Mouse (Mus musculus) MEL (cell line): ENCODE measurements around the gene Usp40.

Experiments
- CTCF ChIP-seq, 3 experiments: IDR thresholded peaks in 2 of 3; conservative IDR thresholded peaks in 1 of 3; 2 replicates each; pipeline ENCODE4 v1.5.1; 2011 to 2012; ENCODE audit warnings: low read length in 3 of 3, low read depth in 2 of 3, mild to moderate bottlenecking in 2 of 3, improper control_type of control experiment in 1 of 3, inconsistent platforms in 1 of 3, mixed read lengths in 1 of 3, moderate library complexity in 1 of 3; ENCODE audit not compliant: control insufficient read depth in 1 of 3, insufficient read depth in 1 of 3, poor library complexity in 1 of 3, severe bottlenecking in 1 of 3
- GATA1 ChIP-seq: IDR thresholded peaks from 2 replicates; pipeline ENCODE4 v1.6.1; 2011; ENCODE audit warnings: low read depth, low read length, improper control_type of control experiment
- JUND ChIP-seq: IDR thresholded peaks from 2 replicates; pipeline ENCODE4 v1.6.1; 2011; ENCODE audit warnings: low read depth, mild to moderate bottlenecking, improper control_type of control experiment, low read length
- MAX ChIP-seq: IDR thresholded peaks from 2 replicates; pipeline ENCODE4 v1.6.1; 2011; ENCODE audit warnings: low read length, improper control_type of control experiment
- POLR2A ChIP-seq, 2 experiments: IDR thresholded peaks; 2 replicates each; pipeline ENCODE4 v1.6.1; 2011 to 2012; ENCODE audit warnings: low read length in 2 of 2, mild to moderate bottlenecking in 2 of 2, control low read depth in 1 of 2, improper control_type of control experiment in 1 of 2, low read depth in 1 of 2, moderate library complexity in 1 of 2; ENCODE audit not compliant: control insufficient read depth in 1 of 2, insufficient read depth in 1 of 2, poor library complexity in 1 of 2
- TBP ChIP-seq: IDR thresholded peaks from 2 replicates; pipeline ENCODE4 v1.8.0; 2011; ENCODE audit warnings: low read depth, low read length, improper control_type of control experiment
- USF1 ChIP-seq: IDR thresholded peaks from 2 replicates; pipeline ENCODE4 v1.6.1; 2014; ENCODE audit warnings: low read depth, mild to moderate bottlenecking, inconsistent platforms, low read length, improper control_type of control experiment, moderate library complexity
- ZC3H11A ChIP-seq: IDR thresholded peaks from 2 replicates; pipeline ENCODE4 v1.6.1; 2012; ENCODE audit warnings: low read depth, mild to moderate bottlenecking, inconsistent platforms, low read length, improper control_type of control experiment
- ZKSCAN1 ChIP-seq: IDR thresholded peaks from 2 replicates; pipeline ENCODE4 v1.6.1; 2012; ENCODE audit warnings: low read depth, mild to moderate bottlenecking, inconsistent platforms, low read length, improper control_type of control experiment, moderate library complexity
- ZMIZ1 ChIP-seq: IDR thresholded peaks from 2 replicates; pipeline ENCODE4 v1.6.1; 2012; ENCODE audit warnings: low read depth, mild to moderate bottlenecking, inconsistent platforms, low read length, improper control_type of control experiment, moderate library complexity
- ZNF384 ChIP-seq: IDR thresholded peaks from 2 replicates; pipeline ENCODE4 v1.6.1; 2012; ENCODE audit warnings: low read depth, mild to moderate bottlenecking, inconsistent platforms, low read length, improper control_type of control experiment

- no peak for TF ChIP-seq MAX
- no peak for TF ChIP-seq JUND
- no peak for TF ChIP-seq USF1
- TF ChIP-seq CTCF (IDR thresholded peaks at IDR 0.05 in 2 of 3, conservative IDR thresholded peaks at IDR 0.05 in 1 of 3; ENCODE audit: control insufficient read depth in 1 of 3, insufficient read depth in 1 of 3, low read depth in 2 of 3, low read length in 3 of 3, poor library complexity in 1 of 3, severe bottlenecking in 1 of 3): no peak
- TF ChIP-seq ZNF384: no peak
- TF ChIP-seq ZMIZ1: no peak
- no peak for TF ChIP-seq ZC3H11A
- TF ChIP-seq GATA1: no peak
- no peak for TF ChIP-seq POLR2A (IDR thresholded peaks at IDR 0.05; ENCODE audit: control insufficient read depth in 1 of 2, insufficient read depth in 1 of 2, low read depth in 1 of 2, low read length in 2 of 2, poor library complexity in 1 of 2)
- no peak for TF ChIP-seq TBP
- TF ChIP-seq ZKSCAN1: no peak
Measured at GRCm38 (mm10) chr1:87951641-87952040, 56.7 kb downstream of the Usp40 start.
